Mouse (Mus musculus): ENCODE measurements around the gene Fgfr2. TPM values are rescaled to one million over a fixed set of nuclear protein-coding genes. Genes with fewer than 3 reads are reported as not detected.

Gene Fgfr2
- polyA plus RNA-seq, 1 experiment from 2014 or later = 39.4 TPM

- no peak overlapping the region for H3K9ac ChIP-seq (replicated peaks)
- peaks cover 8% of the 10 kb centered on the region for H3K36me3 ChIP-seq
- WGBS = 86% methylated on average over 5 of the region's 5 CpGs
- H3K9me3 ChIP-seq = peaks cover 14% of the 10 kb centered on the region
- H3K4me3 ChIP-seq (replicated peaks) = no peak overlapping the region
- ATAC-seq = no peak
- no peaks in the 10 kb centered on the region for H3K27me3 ChIP-seq
- no peak overlapping the region for H3K27ac ChIP-seq
- peaks cover 23% of the 10 kb centered on the region for H3K4me1 ChIP-seq (replicated peaks)
- no peak overlapping the region for H3K4me2 ChIP-seq (replicated peaks)
These were observed 2458.5 kb downstream of the Fgfr2 start for GRCm38 (mm10) chr7:130664629-130665028.

- Histone ChIP-seq H3K27ac (no peak overlapping the region), H3K9ac (replicated peaks) (no peak overlapping the region), H3K9me3 (peaks cover 14% of the 10 kb centered on the region), H3K4me2 (replicated peaks) (no peak overlapping the region), H3K27me3 (no peaks in the 10 kb centered on the region), H3K4me3 (replicated peaks) (no peak overlapping the region), H3K36me3 (peaks cover 8% of the 10 kb centered on the region), H3K4me1 (replicated peaks) (peaks cover 17% of the 10 kb centered on the region)
- 96% methylated on average over 5 of the region's 5 CpGs for WGBS
- ATAC-seq = no peak
These were observed 2459.1 kb downstream of the Fgfr2 start for GRCm38 (mm10) chr7:130664037-130664436.

- Histone ChIP-seq H3K27ac (no peak overlapping the region), H3K4me1 (replicated peaks) (peaks cover 10% of the 10 kb centered on the region), H3K4me3 (replicated peaks) (no peak overlapping the region), H3K9ac (replicated peaks) (no peak overlapping the region), H3K27me3 (no peaks in the 10 kb centered on the region), H3K36me3 (peaks cover 8% of the 10 kb centered on the region), H3K4me2 (replicated peaks) (no peak overlapping the region), H3K9me3 (peaks cover 14% of the 10 kb centered on the region)
- ATAC-seq = no peak
- 58% methylated on average over 4 of the region's 4 CpGs for WGBS
These were observed 2460.3 kb downstream of the Fgfr2 start for GRCm38 (mm10) chr7:130662869-130663268.

- H3K9ac ChIP-seq (replicated peaks) = no peak overlapping the region
- no peaks in the 10 kb centered on the region for H3K27me3 ChIP-seq
- peaks cover 8% of the 10 kb centered on the region for H3K36me3 ChIP-seq
- peaks cover 7% of the 10 kb centered on the region for H3K4me1 ChIP-seq (replicated peaks)
- H3K27ac ChIP-seq = no peak overlapping the region
- 48% methylated on average over 5 of the region's 5 CpGs for whole genome bisulfite sequencing
- ATAC-seq = no peak
- H3K9me3 ChIP-seq = peaks cover 14% of the 10 kb centered on the region
- H3K4me2 ChIP-seq (replicated peaks) = no peak overlapping the region
- no peak overlapping the region for H3K4me3 ChIP-seq (replicated peaks)
These were observed 2460.9 kb downstream of the Fgfr2 start for GRCm38 (mm10) chr7:130662250-130662649.

GRCm38 (mm10) chr7:130659129-130659528, 2464.0 kb downstream of the Fgfr2 start:
- H3K4me1 ChIP-seq (replicated peaks) = peaks cover 17% of the 10 kb centered on the region
- H3K27ac ChIP-seq = no peak overlapping the region
- no peak overlapping the region for H3K4me2 ChIP-seq (replicated peaks)
- no peak for ATAC-seq
- H3K36me3 ChIP-seq = no peaks in the 10 kb centered on the region; the same call in 1 of the 2 replicates
- H3K9me3 ChIP-seq = peaks cover 9% of the 10 kb centered on the region
- H3K27me3 ChIP-seq = no peaks in the 10 kb centered on the region
- 95% methylated on average over 5 of the region's 5 CpGs for WGBS
- H3K4me3 ChIP-seq (replicated peaks) = no peak overlapping the region
- no peak overlapping the region for H3K9ac ChIP-seq (replicated peaks)

- H3K4me1 ChIP-seq (replicated peaks) = peaks cover 31% of the 10 kb centered on the region
- no peak overlapping the region for H3K4me3 ChIP-seq (replicated peaks)
- H3K36me3 ChIP-seq = no peaks in the 10 kb centered on the region
- 86% methylated on average over 13 of the region's 13 CpGs for WGBS
- no peak overlapping the region for H3K4me2 ChIP-seq (replicated peaks)
- H3K27me3 ChIP-seq = no peaks in the 10 kb centered on the region
- H3K27ac ChIP-seq = no peak overlapping the region
- H3K9ac ChIP-seq (replicated peaks) = no peak overlapping the region
- no peak for ATAC-seq
- no peaks in the 10 kb centered on the region for H3K9me3 ChIP-seq
These were observed 2465.4 kb downstream of the Fgfr2 start for GRCm38 (mm10) chr7:130657751-130658150.

- no peaks in the 10 kb centered on the region for H3K36me3 ChIP-seq
- no peak for ATAC-seq
- H3K27ac ChIP-seq = no peak overlapping the region
- no peaks in the 10 kb centered on the region for H3K27me3 ChIP-seq
- no peaks in the 10 kb centered on the region for H3K9me3 ChIP-seq
- H3K4me1 ChIP-seq (replicated peaks) = peaks cover 29% of the 10 kb centered on the region
- no peak overlapping the region for H3K9ac ChIP-seq (replicated peaks)
- no peak overlapping the region for H3K4me3 ChIP-seq (replicated peaks)
- WGBS = 91% methylated on average over 8 of the region's 8 CpGs
- no peak overlapping the region for H3K4me2 ChIP-seq (replicated peaks)
These were observed 2466.2 kb downstream of the Fgfr2 start for GRCm38 (mm10) chr7:130656965-130657364.

- ATAC-seq = no peak
- no peaks in the 10 kb centered on the region for H3K36me3 ChIP-seq
- H3K9me3 ChIP-seq = no peaks in the 10 kb centered on the region
- no peak overlapping the region for H3K9ac ChIP-seq (replicated peaks)
- no peak overlapping the region for H3K27ac ChIP-seq
- WGBS = 81% methylated on average over 2 of the region's 2 CpGs
- H3K4me3 ChIP-seq (replicated peaks) = no peak overlapping the region
- H3K4me1 ChIP-seq (replicated peaks) = peaks cover 29% of the 10 kb centered on the region
- H3K27me3 ChIP-seq = no peaks in the 10 kb centered on the region
- no peak overlapping the region for H3K4me2 ChIP-seq (replicated peaks)
These were observed 2468.6 kb downstream of the Fgfr2 start for GRCm38 (mm10) chr7:130654562-130654961.

GRCm38 (mm10) chr7:130653036-130653555, 2470.1 kb downstream of the Fgfr2 start:
- Histone ChIP-seq H3K4me1 (replicated peaks) (peaks cover 43% of the 10 kb centered on the region), H3K9ac (replicated peaks) (no peak overlapping the region), H3K4me2 (replicated peaks) (no peak overlapping the region), H3K9me3 (no peaks in the 10 kb centered on the region), H3K36me3 (no peaks in the 10 kb centered on the region), H3K27ac (peak overlapping the region; percentile 40), H3K27me3 (no peaks in the 10 kb centered on the region), H3K4me3 (replicated peaks) (no peak overlapping the region)
- 48% methylated on average over 6 of the region's 6 CpGs for WGBS
- peak; percentile 19; the same call in 1 of the 2 replicates for ATAC-seq

- Histone ChIP-seq H3K4me3 (replicated peaks) (no peak overlapping the region), H3K36me3 (no peaks in the 10 kb centered on the region), H3K27me3 (no peaks in the 10 kb centered on the region), H3K4me2 (replicated peaks) (no peak overlapping the region), H3K9ac (replicated peaks) (no peak overlapping the region), H3K9me3 (no peaks in the 10 kb centered on the region), H3K4me1 (replicated peaks) (peaks cover 67% of the 10 kb centered on the region), H3K27ac (no peak overlapping the region)
- no peak for ATAC-seq
- WGBS = 91% methylated on average over 5 of the region's 5 CpGs
These were observed 2472.5 kb downstream of the Fgfr2 start for GRCm38 (mm10) chr7:130650621-130651020.

GRCm38 (mm10) chr7:130649257-130649656, 2473.9 kb downstream of the Fgfr2 start:
- no peak for ATAC-seq
- Histone ChIP-seq H3K27ac (no peak overlapping the region), H3K36me3 (no peaks in the 10 kb centered on the region), H3K4me2 (replicated peaks) (no peak overlapping the region), H3K9ac (replicated peaks) (no peak overlapping the region), H3K4me1 (replicated peaks) (peaks cover 62% of the 10 kb centered on the region), H3K4me3 (replicated peaks) (no peak overlapping the region), H3K27me3 (0 out of 2 replicates have a peak, but pooled peaks cover 5% of the 10 kb centered on the region), H3K9me3 (no peaks in the 10 kb centered on the region)
- 26% methylated on average over 7 of the region's 7 CpGs for WGBS

GRCm38 (mm10) chr7:130648061-130648460, 2475.1 kb downstream of the Fgfr2 start:
- Histone ChIP-seq H3K36me3 (no peaks in the 10 kb centered on the region), H3K4me3 (replicated peaks) (no peak overlapping the region), H3K27ac (no peak overlapping the region), H3K4me2 (replicated peaks) (peak overlapping the region; percentile 89; the same call in 1 of the 2 replicates), H3K4me1 (replicated peaks) (peaks cover 57% of the 10 kb centered on the region), H3K9ac (replicated peaks) (no peak overlapping the region), H3K9me3 (no peaks in the 10 kb centered on the region), H3K27me3 (0 out of 2 replicates have a peak, but pooled peaks cover 5% of the 10 kb centered on the region)
- no peak for ATAC-seq
- 77% methylated on average over 4 of the region's 4 CpGs for WGBS

- Histone ChIP-seq H3K4me1 (replicated peaks) (peaks cover 51% of the 10 kb centered on the region), H3K27me3 (0 out of 2 replicates have a peak, but pooled peaks cover 5% of the 10 kb centered on the region), H3K4me2 (replicated peaks) (peak overlapping the region; percentile 89), H3K27ac (peak overlapping the region; percentile 54; the same call in 1 of the 2 replicates), H3K9ac (replicated peaks) (peak overlapping the region; percentile 67), H3K36me3 (no peaks in the 10 kb centered on the region), H3K9me3 (no peaks in the 10 kb centered on the region), H3K4me3 (replicated peaks) (peak overlapping the region; percentile 54)
- ATAC-seq = peak; percentile 70
- WGBS = under 1% methylated on average over 18 of the region's 18 CpGs
These were observed 2476.4 kb downstream of the Fgfr2 start for GRCm38 (mm10) chr7:130646762-130647139.

Measured in midbrain, embryonic 13.5 days (tissue).